ENCODE assay signal across 8 mouse cellular contexts in the genomic region with DNA sequence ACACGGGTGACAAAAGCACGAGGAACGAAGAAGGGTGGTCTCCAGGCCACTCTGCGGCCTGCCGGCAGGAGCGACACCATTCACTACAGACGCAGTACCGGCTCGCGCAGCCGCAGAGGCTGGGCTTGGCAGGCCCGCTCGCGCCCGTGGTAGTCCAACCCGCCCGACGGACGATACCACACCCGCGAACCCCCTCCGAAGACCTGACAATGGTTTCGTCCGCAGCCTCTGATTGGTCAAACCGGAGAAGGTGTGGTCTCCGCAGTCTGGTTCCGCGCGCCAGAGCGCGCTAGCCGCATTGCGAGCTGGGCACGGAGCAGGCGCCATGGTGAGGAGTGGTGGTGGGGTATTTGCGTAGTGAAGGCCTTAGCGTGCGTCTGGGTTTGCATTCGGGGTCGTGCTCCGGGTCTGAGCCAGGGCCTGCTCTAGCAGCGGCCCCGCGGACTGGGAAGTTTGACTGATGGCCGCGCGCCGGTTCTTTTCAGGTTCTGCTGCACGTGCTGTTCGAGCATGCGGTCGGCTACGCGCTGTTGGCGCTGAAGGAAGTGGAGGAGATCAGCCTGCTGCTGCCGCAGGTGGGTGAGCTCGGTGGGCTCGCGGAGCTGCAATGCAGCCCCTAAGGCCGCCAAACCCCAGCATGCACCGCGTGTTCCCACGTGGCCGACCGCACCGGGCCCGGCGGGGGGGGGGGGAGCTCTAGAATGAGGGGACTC. TPM values are rescaled to one million over a fixed set of nuclear protein-coding genes. Genes with fewer than 3 reads are reported as not detected.
A peak's percentile ranks its signal among the peaks of the same experiment; 100 is the strongest.
DNase-seq lines count a peak whose midpoint lies in the region; ATAC-seq and TF ChIP-seq lines count a peak whose summit lies in the region.

A gene (plus strand): TSS at position 282 of the 713 bp plus-strand sequence.

- peak within 1 kb of the TSS; percentile 86 to 96 for H3K4me3 ChIP-seq in MEL (ENCODE audit: control insufficient read depth in 1 of 2, insufficient read depth in 1 of 2, low read depth in 2 of 2, low read length in 2 of 2)
- H3K4me3 ChIP-seq in cerebellum, adult 2 months (replicated peaks; ENCODE audit: insufficient read depth, low read depth, low read length) = peak within 1 kb of the TSS; percentile 84
- peak within 1 kb of the TSS; percentile 87 for H3K4me3 ChIP-seq in forebrain, postnatal 0 days (ENCODE audit: low read depth, low read length)
- H3K4me3 ChIP-seq in lung, embryonic 15.5 days = peak within 1 kb of the TSS; percentile 92

- TF ChIP-seq EP300 in MEL (IDR thresholded peaks at IDR 0.05; ENCODE audit: low read depth in 1 of 2, low read length in 2 of 2) = no peak

- WGBS in cerebellum, adult 2 months = under 1% methylated on average over 68 of the region's 68 CpGs
- WGBS in forebrain, postnatal 0 days = under 1% methylated on average over 68 of the region's 68 CpGs
- WGBS in lung, embryonic 15.5 days = under 1% methylated on average over 68 of the region's 68 CpGs

- TF ChIP-seq RAD21 in MEL (IDR thresholded peaks at IDR 0.05; ENCODE audit: low read depth, low read length) = no peak

- peak; percentile 96 to 99 for TF ChIP-seq POLR2A in MEL (IDR thresholded peaks at IDR 0.05; ENCODE audit: control insufficient read depth in 1 of 2, insufficient read depth in 1 of 2, low read depth in 1 of 2, low read length in 2 of 2, poor library complexity in 1 of 2)
- TF ChIP-seq POLR2A in cerebellum, adult 2 months (IDR thresholded peaks at IDR 0.05; ENCODE audit: borderline replicate concordance, insufficient read depth, low read length) = peak; percentile 100

- peak within 1 kb of the TSS; percentile 100 for H3K9ac ChIP-seq in MEL (ENCODE audit: control insufficient read depth, low read depth, low read length, poor library complexity, severe bottlenecking)
- H3K9ac ChIP-seq in forebrain, postnatal 0 days = peak within 1 kb of the TSS; percentile 92
- H3K9ac ChIP-seq in lung, embryonic 15.5 days = peak within 1 kb of the TSS; percentile 92

- peaks cover 3 to 10% of the 10 kb centered on the region in 2 experiments; a peak in 2 of 4 replicates for H3K4me1 ChIP-seq in MEL (ENCODE audit: control insufficient read depth in 1 of 2, insufficient read depth in 2 of 2, low read length in 2 of 2)
- H3K4me1 ChIP-seq in cerebellum, adult 2 months (ENCODE audit: control insufficient read depth, insufficient read depth, low read length) = 0 out of 2 replicates have a peak, but pooled peaks cover 4% of the 10 kb centered on the region
- H3K4me1 ChIP-seq in forebrain, postnatal 0 days (ENCODE audit: insufficient read depth) = peaks cover 18% of the 10 kb centered on the region
- H3K4me1 ChIP-seq in lung, embryonic 15.5 days = peaks cover 26% of the 10 kb centered on the region

- H3K27ac ChIP-seq in MEL (ENCODE audit: control insufficient read depth, low read depth, low read length) = peak within 1 kb of the TSS; percentile 93
- peak within 1 kb of the TSS; percentile 81 for H3K27ac ChIP-seq in cerebellum, adult 2 months (ENCODE audit: insufficient read depth, low read length)
- peak within 1 kb of the TSS; percentile 98 for H3K27ac ChIP-seq in forebrain, postnatal 0 days (ENCODE audit: low read depth, low read length)
- H3K27ac ChIP-seq in lung, embryonic 15.5 days = peak within 1 kb of the TSS; percentile 89

- peak; percentile 98 for DNase-seq in MEL (ENCODE audit: low read depth, low spot score)
- peak; percentile 99 to 100 for DNase-seq in cerebellum, adult 2 months
- DNase-seq in forebrain, postnatal 0 days = peak; percentile 100
- DNase-seq in heart, postnatal 4 days = peak; percentile 100
- DNase-seq in layer of hippocampus, adult 8-10 months (ENCODE audit: low spot score in 2 of 2) = peak; percentile 99 to 100
- peak; percentile 96 for DNase-seq in ovary, adult 18-20 months (ENCODE audit: low spot score)
- peak; percentile 99 for DNase-seq in thymus, postnatal 0 days (ENCODE audit: low spot score)

- H3K4me2 ChIP-seq in forebrain, postnatal 0 days (ENCODE audit: low read depth) = peak within 1 kb of the TSS; percentile 83
- peak within 1 kb of the TSS; percentile 73 for H3K4me2 ChIP-seq in lung, embryonic 15.5 days

- no peaks in the 10 kb centered on the region for H3K27me3 ChIP-seq in MEL (ENCODE audit: control insufficient read depth in 1 of 2, insufficient read depth in 2 of 2, low read length in 2 of 2)
- H3K27me3 ChIP-seq in cerebellum, adult 2 months (ENCODE audit: control insufficient read depth, insufficient read depth, low read length) = no peaks in the 10 kb centered on the region
- no peaks in the 10 kb centered on the region for H3K27me3 ChIP-seq in forebrain, postnatal 0 days (ENCODE audit: insufficient read depth, low read length)
- H3K27me3 ChIP-seq in lung, embryonic 15.5 days = no peaks in the 10 kb centered on the region

- peaks cover 14 to 23% of the 10 kb centered on the region in 2 experiments for H3K36me3 ChIP-seq in MEL (ENCODE audit: control insufficient read depth in 1 of 2, insufficient read depth in 2 of 2, low read length in 2 of 2)
- H3K36me3 ChIP-seq in forebrain, postnatal 0 days (ENCODE audit: insufficient read depth) = peaks cover 36% of the 10 kb centered on the region
- H3K36me3 ChIP-seq in lung, embryonic 15.5 days = peaks cover 36% of the 10 kb centered on the region

- no peaks in the 10 kb centered on the region for H3K9me3 ChIP-seq in MEL (replicated peaks; ENCODE audit: insufficient read depth, low read length)
- no peaks in the 10 kb centered on the region for H3K9me3 ChIP-seq in forebrain, postnatal 0 days (ENCODE audit: low read length)
- H3K9me3 ChIP-seq in lung, embryonic 15.5 days = no peaks in the 10 kb centered on the region

- TF ChIP-seq CTCF in MEL (IDR thresholded peaks at IDR 0.05 in 2 of 3, conservative IDR thresholded peaks at IDR 0.05 in 1 of 3; ENCODE audit: control insufficient read depth in 1 of 3, insufficient read depth in 1 of 3, low read depth in 2 of 3, low read length in 3 of 3, poor library complexity in 1 of 3, severe bottlenecking in 1 of 3) = peak in 1 of 3 experiments; percentile 12; a peak in 1 of 6 replicates
- TF ChIP-seq CTCF in cerebellum, adult 2 months (IDR thresholded peaks at IDR 0.05; ENCODE audit: borderline replicate concordance, insufficient read depth, low read depth, low read length) = no peak
- TF ChIP-seq CTCF in forebrain, postnatal 0 days (IDR thresholded peaks at IDR 0.05; ENCODE audit: low read depth) = peak; percentile 32

- peaks cover 43% of the 10 kb centered on the region for H3K79me2 ChIP-seq in MEL (ENCODE audit: control insufficient read depth, insufficient read depth, low read length, poor library complexity)

- peak; percentile 97 for ATAC-seq in forebrain, postnatal 0 days
- ATAC-seq in lung, embryonic 15.5 days (ENCODE audit: borderline replicate concordance, extremely low read depth, low FRiP score, low TSS enrichment) = peak; percentile 98

TF ChIP-seq in MEL, 35 proteins besides CTCF, POLR2A, EP300 and RAD21 (continues in another document):
- TF ChIP-seq ZMIZ1 (IDR thresholded peaks at IDR 0.05; ENCODE audit: low read depth, low read length) (peak; percentile 99), NELFE (IDR thresholded peaks at IDR 0.05; ENCODE audit: low read depth, low read length) (peak; percentile 100), MXI1 (IDR thresholded peaks at IDR 0.05; ENCODE audit: low read depth, low read length) (peak; percentile 95), CHD1 (IDR thresholded peaks at IDR 0.05; ENCODE audit: low read depth, low read length) (peak; percentile 99), SMC3 (IDR thresholded peaks at IDR 0.05; ENCODE audit: low read depth, low read length) (no peak), ZC3H11A (IDR thresholded peaks at IDR 0.05; ENCODE audit: low read depth, low read length) (no peak), BHLHE40 (IDR thresholded peaks at IDR 0.05; ENCODE audit: borderline replicate concordance, low read depth, low read length) (no peak; the same call in 1 of the 2 replicates), MAFK (IDR thresholded peaks at IDR 0.05; ENCODE audit: borderline replicate concordance, low read depth, low read length) (no peak), SIN3A (IDR thresholded peaks at IDR 0.05; ENCODE audit: low read length) (peak; percentile 82), RCOR1 (IDR thresholded peaks at IDR 0.05; ENCODE audit: low read depth, low read length) (no peak), UBTF (IDR thresholded peaks at IDR 0.05; ENCODE audit: borderline replicate concordance, insufficient read depth, low read depth, low read length) (no peak), NRF1 (IDR thresholded peaks at IDR 0.05; ENCODE audit: insufficient read depth, low read depth, low read length, poor library complexity, severe bottlenecking) (peak; percentile 88), USF2 (IDR thresholded peaks at IDR 0.05; ENCODE audit: borderline replicate concordance in 1 of 2, insufficient read depth in 1 of 2, low read depth in 1 of 2, low read length in 2 of 2) (no peak), ZNF384 (IDR thresholded peaks at IDR 0.05; ENCODE audit: low read depth, low read length) (no peak), USF1 (IDR thresholded peaks at IDR 0.05; ENCODE audit: low read depth, low read length) (peak; percentile 85), HCFC1 (IDR thresholded peaks at IDR 0.05; ENCODE audit: low read depth, low read length) (peak; percentile 83), TAL1 (IDR thresholded peaks at IDR 0.05; ENCODE audit: low read length) (no peak), MAZ (IDR thresholded peaks at IDR 0.05; ENCODE audit: low read depth, low read length) (no peak; the same call in 1 of the 2 replicates), MAX (IDR thresholded peaks at IDR 0.05; ENCODE audit: low read length) (peak; percentile 90), KAT2A (conservative IDR thresholded peaks at IDR 0.05; ENCODE audit: low read depth, low read length) (peak; percentile 59; the same call in 1 of the 2 replicates), GABPA (IDR thresholded peaks at IDR 0.05; ENCODE audit: low read depth, low read length) (no peak), ETS1 (IDR thresholded peaks at IDR 0.05; ENCODE audit: low read depth, low read length) (0 out of 2 replicates have a peak, but pooled peaks have one; percentile 8), MYC (IDR thresholded peaks at IDR 0.05; ENCODE audit: low read depth, low read length) (peak; percentile 96)

RNA-seq across cellular contexts. Expression of the gene that starts here (rescaled TPM):
- total RNA-seq in MEL (2012; rRNA removed) = 425 and 556 TPM in 2 replicates
- 1,000 to 10,000 TPM in 1 of 2 experiments, 100 to 1,000 TPM in 1; 594 to 1,867 TPM for polyA plus RNA-seq in MEL (2012; ENCODE audit: insufficient read depth in 1 of 2, insufficient read length in 2 of 2, low read depth in 1 of 2, low replicate concordance in 2 of 2, missing spikeins in 1 of 2)
- 145 and 152 TPM in 2 replicates for polyA plus RNA-seq in cerebellum, adult 2 months (2012; rRNA removed)
- 173 and 183 TPM in 2 replicates for total RNA-seq in forebrain, postnatal 0 days (2014; rRNA removed)
- polyA plus RNA-seq in forebrain, postnatal 0 days (2015; fragmentation: Nextera tagmentation; extraction: Ambion mirVana) = 220 and 243 TPM in 2 replicates
- 10 to 100 TPM; 61.6 to 65.9 TPM for total RNA-seq in heart, postnatal 4 days (2021)
- 100 to 1,000 TPM; 139 to 148 (median 143) TPM for total RNA-seq in layer of hippocampus, adult 8-10 months (2022)
- 262 and 272 TPM in 2 replicates for polyA plus RNA-seq in lung, embryonic 15.5 days (2015; fragmentation: Nextera tagmentation; extraction: Ambion mirVana)
- 322 and 360 TPM in 2 replicates for polyA plus RNA-seq in thymus, postnatal 0 days (2015; fragmentation: Nextera tagmentation; extraction: Ambion mirVana)

Comparison
In these comparisons a context has a peak if more than half of its experiments do, and no peak if none do; other contexts are left out.
1. Peak in every context shown above with its lines: DNase-seq, ATAC-seq, H3K4me3 ChIP-seq and H3K27ac ChIP-seq.